Mouse (Mus musculus) kidney, adult 2 months (tissue): ENCODE results near the gene Rps6kb1.

ENCODE experiments used
- CTCF ChIP-seq: fragments of 200-500 bp; conservative IDR thresholded peaks from 2 replicates; pipeline ENCODE4 v1.5.1; 2011; ENCODE audit warnings: low read depth, mild to moderate bottlenecking, control low read depth, low read length, moderate library complexity, mixed read lengths; ENCODE audit not compliant: insufficient read depth, insufficient read length
- POLR2A ChIP-seq: fragments of 200-500 bp; IDR thresholded peaks from one replicate; pipeline ENCODE4 v1.6.1; 2011; ENCODE audit warnings: low read depth, low read length, control low read depth

GRCm38 (mm10) chr11:86473576-86473975 lies 71.0 kb downstream of the Rps6kb1 start:
- TF ChIP-seq POLR2A (no peak), CTCF (no peak)
